Mouse (Mus musculus): ENCODE results near the gene Nek11.

Gene Nek11

DNA sequence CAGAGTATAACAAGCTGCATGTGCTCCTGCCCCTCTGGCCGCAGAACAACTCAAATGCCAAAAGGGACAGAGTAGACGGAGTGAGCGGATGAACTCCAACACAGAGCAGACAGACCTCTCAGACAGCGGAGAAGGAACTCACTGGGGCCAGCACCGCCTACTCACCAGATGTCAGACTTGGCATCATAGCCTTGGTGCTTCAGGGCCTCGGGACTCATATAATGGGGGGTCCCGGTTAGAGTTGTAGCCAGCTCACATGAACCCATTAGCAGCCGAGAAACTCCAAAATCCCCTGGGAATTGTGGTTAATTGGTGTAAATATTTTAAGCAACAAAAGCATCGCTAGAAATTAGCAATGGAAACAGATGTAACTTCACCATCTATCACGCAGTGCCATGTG lies 82.1 kb downstream of the Nek11 start:
- DNase-seq (ENCODE audit: low read depth, low spot score) = no peak

DNA sequence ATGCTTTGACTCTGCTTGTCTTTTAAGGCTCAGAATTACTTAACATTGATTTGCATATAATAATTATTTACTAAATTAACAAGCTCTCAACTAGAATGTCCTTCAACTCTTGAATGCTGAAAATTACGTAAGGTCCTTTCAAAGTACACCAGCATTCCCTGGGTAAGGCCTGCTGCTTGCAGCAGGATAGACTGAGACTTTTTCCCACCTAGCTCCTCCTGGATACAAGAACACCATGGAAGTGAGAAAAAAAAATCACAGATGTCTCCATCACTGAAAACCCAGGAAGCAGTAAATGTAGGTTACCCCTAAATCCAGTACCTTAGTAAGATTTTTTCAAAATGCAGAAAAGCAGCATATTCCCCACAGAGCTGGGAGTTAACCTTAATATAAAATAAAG lies 82.6 kb downstream of the Nek11 start:
- DNase-seq (ENCODE audit: low read depth, low spot score) = no peak

DNA sequence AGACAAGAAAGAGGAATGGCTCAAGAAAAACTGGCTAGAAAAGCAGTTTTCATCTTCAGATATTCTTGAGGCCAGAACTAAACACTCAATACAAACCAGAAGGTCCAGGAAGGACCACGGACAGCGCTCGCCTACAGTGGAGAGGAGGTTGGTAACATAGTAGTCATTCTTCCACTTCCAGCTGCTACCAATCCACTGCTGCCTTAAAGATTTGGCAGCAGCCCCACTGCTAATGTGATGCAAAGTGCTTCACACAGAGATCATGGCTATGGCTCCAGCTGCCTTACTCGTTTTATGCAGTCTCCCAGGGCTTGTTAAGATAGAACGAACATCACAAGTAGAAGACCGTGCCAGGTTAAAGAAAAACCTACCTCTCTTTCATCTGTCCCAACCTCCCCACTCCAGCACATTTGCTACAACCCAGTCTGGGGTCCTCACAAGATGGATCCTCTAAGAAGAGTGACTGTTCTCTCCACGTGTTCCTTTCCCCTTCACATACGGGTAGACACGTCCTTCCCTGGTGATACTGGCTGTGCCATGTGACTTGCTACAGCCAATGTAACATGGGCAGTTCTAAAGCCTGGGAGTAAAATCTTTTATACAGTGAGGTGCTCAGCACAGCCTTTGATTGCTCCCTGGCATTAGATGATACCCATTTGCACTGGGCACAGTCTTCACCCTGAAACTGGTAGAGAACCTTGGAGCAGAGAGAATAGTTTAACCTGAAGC lies 85.6 kb downstream of the Nek11 start:
- DNase-seq (ENCODE audit: low read depth, low spot score) = no peak

DNA sequence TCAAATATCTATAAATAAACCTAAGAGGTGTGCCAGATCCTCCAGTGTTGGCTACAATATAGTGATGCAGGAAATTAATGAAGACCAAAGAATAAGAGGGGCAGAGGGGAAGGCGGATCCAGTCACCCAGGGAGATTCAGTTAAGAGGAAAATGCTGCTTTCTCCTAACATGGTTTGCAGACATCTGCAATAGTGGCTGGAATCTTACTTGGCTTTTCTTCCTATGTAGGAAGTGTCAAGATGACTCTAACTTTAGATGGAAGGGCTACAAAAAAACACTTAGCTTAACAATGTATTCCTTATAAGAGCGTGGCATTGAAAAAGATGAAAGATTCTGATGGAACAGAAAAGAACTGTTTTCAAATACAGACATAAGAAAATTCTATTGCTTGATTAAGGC lies 89.3 kb downstream of the Nek11 start:
- no peak for DNase-seq (ENCODE audit: low read depth, low spot score)

DNA sequence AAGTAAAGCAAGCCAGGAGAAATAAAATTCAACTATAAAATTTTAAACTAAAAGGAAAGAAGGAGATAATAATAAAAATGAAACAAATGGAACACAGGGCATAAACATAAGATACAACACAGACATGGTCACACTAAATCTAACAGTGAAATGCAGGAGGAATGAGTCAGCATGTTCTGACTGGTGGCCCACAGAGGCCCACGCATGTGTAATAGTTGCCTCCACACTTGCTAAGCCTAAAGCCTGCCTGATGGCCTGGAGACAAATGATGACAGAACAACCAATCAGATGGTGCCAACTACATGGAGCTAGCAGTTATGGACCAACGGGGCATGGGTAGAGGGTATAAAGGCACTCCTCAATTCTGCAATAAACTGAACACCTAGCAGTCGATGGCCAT lies 93.1 kb downstream of the Nek11 start:
- no peak for DNase-seq (ENCODE audit: low read depth, low spot score)

DNA sequence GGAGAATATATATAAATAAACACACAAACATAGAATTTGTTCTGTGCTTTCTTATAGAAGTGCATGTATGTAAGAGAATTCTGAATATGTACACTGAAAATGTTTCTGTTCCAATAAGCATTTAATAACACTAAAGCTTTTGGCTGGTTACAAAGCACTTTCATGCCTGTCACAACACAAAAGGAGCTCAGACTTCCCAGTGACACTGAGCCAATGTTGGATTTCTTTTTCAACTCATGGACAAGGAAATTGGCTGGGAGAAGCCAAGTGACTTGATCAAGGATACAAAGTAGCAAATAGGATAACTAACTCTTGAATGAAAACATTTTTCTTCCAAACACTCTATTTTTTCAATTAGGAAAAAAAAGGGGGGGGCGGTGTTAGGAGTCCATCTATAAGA lies 93.9 kb downstream of the Nek11 start:
- no peak for DNase-seq (ENCODE audit: low read depth, low spot score)

DNA sequence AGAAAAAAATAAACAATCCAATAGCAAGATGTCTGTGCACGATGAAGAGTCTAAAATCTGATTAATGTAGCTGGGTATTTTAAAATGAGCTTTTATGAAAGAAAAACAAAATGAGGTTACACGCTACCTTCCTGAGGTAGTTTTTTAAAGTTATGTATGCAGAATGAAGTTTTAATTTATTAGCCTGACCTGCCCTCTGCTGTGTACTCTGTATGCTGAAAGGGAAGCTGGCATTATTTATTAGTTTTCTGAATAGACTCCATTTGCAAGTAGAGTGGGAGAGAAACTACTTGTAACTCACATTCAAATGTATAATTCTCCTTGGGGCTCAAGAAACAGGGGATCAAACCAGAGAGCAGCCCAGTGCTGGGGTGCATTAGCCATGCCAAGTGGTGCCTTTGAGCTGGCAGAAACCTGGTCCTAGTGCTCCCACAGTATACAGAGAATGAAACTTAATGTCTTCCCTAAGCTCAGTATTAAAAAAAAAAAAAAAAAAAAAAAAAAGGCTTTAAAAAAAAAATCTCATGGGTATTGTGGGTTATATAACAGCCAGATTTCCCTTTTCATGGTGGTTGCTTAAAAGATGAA lies 94.5 kb downstream of the Nek11 start:
- DNase-seq (ENCODE audit: low read depth, low spot score) = no peak

DNA sequence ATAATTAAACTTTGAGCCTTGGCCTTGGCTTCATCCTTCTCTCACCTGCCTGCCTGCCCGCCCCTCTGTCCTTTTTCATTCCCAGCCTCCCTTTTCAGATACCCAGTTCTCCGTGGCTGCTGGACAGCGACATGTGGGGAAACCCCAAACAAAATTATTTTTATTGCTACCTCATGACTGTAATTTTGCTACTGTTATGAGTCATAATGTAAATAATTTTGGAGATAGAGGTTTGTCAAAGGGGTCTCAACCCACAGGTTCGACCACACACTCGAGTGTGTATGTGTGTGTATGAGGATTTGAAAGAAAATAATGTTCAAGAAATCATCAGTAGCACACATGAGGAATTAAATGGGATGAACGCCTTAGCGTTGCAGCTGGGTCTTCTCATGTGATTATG lies 110.7 kb downstream of the Nek11 start:
- no peak for DNase-seq (ENCODE audit: low read depth, low spot score)

DNA sequence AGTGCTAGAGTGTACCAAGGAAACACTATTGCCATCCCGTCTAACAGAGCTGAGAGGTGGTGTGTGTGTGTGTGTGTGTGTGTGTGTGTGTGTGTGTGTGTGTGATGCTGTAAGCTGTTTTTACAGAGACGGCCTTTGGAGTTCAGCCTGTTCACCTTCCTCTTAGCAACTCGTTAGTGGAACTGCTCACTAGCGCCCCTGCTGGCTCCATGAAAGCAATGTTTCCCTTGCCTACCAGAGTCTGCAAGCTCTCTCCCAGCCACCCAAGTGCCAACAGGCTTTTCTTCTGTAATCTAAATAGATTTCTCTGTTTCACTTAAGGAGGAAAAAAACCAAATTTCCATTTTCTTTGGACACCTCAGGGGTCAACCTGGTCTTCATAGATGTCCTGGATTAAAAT lies 112.6 kb downstream of the Nek11 start:
- DNase-seq (ENCODE audit: low read depth, low spot score) = peak; percentile 58

DNA sequence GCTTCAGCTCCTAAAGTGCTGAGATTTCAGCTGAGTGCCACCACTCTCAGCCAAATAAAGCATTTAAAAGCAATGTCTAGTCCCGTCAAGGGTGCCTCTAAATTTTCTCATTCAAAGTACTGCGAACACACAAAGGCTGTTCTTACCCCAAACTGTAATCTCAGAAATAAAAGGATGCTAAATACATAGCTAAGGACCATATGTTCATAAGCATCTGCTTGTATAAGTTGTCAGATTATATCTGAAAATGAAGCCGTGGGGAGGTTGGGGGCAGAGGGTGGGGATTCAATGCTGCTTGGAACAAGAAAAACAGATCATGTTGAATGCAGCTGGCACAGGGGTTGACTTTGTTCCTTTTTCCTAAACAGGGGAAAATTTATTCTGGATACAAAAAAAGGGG lies 120.4 kb downstream of the Nek11 start:
- no peak for DNase-seq (ENCODE audit: low read depth, low spot score)

DNA sequence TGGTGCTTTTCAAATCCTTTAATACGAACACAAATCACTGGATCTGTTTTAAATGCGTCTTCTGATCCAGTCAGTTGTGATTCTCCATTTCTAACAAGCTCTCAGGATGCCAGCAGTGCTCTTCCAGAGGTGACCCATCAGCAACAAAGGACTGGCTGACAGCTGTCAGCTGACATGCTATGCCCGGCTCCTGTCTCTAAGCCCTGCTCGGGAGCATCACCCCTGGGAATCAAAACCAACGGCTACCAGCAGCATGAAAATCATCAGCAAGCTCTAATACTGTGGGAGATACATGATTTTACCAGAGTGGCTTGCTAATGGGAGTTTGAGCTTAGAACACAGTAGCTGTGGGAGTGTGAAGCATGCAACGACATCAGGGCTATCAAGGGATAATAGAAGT lies 121.0 kb downstream of the Nek11 start:
- no peak for DNase-seq (ENCODE audit: low read depth, low spot score)

DNA sequence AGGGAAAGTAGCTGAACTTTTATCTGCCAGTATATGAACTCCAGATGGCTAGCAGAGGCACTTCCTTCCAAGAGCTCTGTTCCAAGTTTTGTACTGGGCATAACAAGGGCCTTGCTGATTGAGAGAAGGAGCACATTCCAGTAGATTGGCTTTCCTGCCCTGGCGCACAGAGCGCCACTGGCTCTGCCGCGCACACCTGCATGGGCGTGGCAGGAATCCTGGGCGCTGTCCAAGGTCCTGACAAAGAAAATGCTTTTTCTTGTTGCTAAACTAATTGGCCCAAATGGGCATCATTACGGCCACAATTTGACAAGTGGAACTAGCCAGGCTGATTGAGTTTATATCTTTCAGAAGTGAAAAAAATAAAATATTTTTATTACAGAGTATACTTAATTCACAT lies 123.1 kb downstream of the Nek11 start:
- peak; percentile 5 for DNase-seq (ENCODE audit: low read depth, low spot score)

DNA sequence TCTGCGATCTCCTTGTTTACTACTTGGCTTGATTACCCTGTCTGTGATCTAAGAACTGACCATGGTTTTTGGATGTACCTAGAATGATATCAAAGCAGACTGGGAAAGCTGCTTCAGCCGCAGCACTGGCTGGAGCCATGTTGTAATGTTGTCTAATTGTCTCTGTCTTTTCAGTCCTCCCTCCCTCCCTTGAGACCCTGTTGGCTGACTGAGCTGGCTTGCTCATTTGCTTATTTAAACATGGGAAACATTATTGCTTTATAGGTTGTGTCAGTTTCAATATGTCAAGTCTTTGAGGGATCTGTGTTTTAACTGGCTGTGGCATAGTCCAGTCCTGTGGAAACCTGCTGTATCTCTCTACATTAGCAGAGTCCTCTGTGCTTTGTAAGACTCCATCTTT lies 132.2 kb downstream of the Nek11 start:
- no peak for DNase-seq (ENCODE audit: low read depth, low spot score)

DNA sequence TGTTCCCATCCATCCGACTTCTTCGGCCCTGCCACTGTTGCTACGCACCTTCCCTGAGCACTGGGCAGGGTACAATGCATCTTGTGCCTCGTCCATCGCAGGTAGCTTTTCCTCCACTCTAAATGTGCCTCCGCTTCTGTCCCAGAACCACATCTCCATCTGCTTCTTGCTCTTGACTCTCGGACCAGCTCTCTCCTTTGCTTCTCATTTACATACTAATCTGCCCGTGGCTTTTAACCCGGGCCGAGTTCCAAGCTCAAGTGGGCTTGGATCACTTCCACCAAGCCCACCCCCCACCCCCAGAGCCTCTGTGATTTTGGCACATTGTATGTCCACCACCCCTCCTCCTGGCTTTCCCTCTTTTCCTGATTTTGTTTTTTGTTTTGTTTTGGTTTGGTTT lies 137.7 kb downstream of the Nek11 start:
- DNase-seq (ENCODE audit: low read depth, low spot score) = no peak

DNA sequence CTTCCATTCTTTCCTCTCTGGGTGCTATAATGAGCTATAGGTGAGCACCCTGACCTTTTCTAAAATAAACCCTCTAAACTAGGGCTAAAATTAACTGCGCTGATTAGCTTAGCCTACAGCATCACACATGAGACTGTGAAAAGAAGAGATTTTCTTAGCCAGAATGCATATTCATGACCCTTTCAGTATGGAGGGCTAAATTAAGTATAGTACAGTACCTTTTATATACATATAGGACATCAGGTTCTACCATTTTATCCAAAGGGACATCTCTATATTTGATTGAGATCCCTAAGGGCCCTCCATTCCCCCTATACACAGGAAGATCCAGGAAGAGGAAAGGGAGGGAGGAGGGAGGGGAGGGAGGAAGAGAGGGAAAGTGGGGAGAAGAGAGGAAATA lies 141.2 kb downstream of the Nek11 start:
- DNase-seq (ENCODE audit: low read depth, low spot score) = no peak

DNA sequence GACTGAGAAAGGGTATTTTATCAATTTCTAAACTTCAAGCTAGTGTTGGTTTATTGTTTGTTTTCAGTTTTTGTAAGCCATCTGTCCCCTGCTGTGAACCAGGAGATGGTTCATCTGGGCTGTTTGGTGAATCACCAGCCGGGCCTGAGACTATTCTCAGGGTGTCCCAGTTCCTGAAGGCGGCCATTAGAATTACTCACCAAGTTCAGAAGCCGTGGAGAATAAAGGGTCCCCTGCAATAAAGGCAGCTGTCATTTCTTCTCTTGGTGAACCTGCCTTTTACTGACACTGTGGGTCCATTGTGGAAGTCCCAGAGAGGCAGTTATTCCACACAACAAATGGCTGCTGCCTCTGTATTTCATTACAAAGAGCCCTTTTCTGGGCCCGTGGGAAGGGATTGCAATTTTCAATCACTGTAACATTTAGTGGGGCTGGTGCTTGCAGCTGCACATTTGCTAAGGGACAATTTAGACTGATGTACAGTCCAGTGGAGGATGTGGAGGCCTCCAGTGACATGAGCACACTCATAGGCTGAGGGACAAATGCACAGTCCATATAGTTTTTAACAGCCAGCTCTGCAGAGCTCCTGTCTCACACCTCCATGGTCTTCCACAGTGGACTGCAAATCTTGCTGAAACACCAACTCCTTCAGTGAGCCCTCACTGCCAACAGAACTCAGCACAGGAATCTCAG lies 142.8 kb downstream of the Nek11 start:
- DNase-seq (ENCODE audit: low read depth, low spot score) = no peak

DNA sequence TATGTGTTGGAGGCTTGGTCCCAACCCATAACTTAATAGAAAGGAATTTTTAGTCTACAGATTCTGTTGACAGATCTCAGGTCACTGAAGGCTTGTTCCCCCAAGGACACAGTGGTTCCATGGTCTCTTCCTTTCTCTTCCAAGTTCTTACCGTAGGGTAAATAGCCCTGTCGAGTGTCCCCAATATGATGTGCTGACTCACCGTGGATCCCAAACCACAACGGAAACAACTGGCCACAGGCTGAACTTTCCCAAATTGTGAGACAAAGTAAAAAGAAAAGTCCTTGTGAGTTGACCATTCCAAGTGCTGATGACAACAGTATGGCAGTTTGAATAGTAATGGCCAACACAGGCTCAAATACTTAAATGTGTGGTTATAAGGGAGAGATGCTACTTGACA lies 144.1 kb downstream of the Nek11 start:
- DNase-seq (ENCODE audit: low read depth, low spot score) = no peak

DNA sequence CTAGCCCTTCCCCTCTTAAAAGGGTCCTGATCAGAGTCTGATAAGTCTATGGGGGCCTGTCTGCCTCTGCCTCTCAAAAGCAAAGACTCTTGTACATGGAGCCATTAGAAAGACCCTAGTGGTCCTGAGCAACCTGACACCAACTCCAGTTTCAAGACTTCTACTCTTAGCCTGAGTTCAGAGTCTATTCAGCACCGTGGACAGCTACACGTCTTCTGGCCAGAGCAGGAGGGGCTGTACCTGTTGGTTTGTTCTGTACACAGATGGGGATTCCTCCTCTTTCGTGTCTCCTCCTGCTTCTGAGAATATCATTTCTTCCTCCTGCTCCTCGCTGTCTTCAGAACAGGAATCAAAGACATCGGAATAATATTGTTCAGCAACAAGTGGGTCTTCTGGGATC lies 151.3 kb downstream of the Nek11 start:
- no peak for DNase-seq (ENCODE audit: low read depth, low spot score)

DNA sequence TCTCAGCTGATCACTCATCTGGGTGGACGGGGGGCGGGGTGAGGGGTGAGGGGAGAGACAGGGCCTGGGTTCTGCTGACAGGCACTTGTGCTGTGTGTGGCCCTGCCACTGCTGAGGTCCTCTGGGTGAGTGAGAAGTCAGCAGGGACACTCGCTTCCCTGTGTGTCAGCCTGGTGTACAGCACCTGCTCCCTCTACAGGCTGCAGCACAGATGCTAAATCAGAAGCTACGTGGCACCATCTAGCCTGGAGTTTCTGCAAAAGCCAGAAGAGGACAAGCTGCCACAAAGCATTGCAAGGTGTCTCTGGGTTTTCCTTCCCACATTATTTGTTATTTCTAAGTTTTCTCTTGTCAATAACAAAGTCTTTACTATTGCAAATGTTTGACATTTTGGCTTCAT lies 180.9 kb downstream of the Nek11 start:
- peak; percentile 3 for DNase-seq (ENCODE audit: low read depth, low spot score)

DNA sequence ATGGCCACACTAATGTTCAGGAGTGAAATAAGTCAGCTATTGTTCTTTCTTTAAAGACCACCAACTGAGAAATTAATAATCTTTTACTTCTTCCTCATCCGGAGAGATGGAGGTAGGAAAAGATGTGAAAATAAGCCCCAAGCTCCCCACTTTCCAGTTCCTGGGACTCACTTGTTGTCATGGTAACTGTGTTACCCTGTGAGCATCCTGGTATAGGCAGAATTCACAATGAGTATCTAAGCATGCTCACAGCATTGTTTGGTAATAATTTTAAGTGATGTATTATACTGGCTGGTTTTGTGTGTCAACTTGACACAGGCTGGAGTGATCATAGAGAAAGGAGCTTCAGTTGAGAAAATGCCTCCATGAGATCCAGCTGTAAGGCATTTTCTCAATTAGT lies 195.0 kb downstream of the Nek11 start:
- DNase-seq (ENCODE audit: low read depth, low spot score) = no peak

DNA sequence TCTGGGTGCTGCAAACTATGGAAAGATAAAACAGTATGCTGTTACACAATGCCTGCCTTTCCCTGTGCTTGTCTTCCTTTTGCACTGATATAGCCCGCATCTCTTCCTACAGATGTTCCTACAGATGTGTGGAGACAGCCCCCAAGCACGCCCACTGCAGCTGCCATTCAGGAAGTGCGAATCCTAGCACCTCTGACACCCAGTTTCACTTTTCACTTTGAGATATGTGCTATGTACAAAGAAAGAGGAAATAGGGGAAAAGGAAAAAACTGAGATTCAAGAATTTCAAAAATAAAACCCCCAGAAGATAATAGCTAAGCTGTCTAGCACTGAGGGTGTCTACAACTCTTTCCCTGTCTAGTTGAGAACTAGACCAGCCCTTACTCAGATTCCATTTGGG lies 208.6 kb downstream of the Nek11 start:
- DNase-seq (ENCODE audit: low read depth, low spot score) = no peak

DNA sequence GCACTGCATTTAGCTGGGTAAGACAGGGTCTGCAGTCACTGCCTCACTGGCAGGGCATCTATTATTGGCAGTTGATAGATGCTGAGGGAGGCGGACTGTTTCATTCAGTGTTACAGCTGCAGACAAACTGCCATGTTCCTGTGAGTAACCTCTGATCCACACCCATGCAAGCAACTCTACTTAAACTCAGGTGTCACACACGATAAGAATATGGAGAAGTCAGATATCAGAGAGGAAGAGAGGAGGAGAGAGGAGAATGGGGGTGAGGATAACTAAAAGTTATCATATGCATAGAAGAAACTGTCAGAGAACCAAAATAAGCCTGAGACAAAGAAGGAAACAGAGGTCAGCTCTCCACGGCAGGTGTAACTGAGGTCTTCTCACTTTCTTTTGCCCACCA lies 212.9 kb downstream of the Nek11 start:
- DNase-seq (ENCODE audit: low read depth, low spot score) = no peak

DNA sequence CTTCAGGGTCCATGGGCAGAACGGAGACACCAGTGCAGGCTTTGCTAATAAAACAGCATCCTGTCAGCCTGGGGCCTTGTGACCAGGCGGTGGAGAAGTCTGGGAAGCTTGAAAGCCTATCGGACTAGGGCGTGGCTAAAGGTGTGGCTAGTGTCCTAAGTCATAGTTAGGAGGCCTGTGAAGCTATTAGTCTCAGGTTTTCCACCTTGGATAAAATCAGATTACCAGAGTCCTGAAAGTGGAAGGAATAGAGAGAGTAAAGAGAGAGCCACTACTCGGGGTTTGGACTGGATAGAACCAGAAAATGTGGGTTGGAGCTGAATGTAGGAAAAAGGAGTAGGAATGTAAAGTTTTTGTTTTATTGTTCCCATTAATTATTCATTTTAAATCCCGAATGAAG lies 250.3 kb downstream of the Nek11 start, which contains the start of gene 1700080E11Rik:
1700080E11Rik (minus strand) TSS at position 101 of the 400 bp plus-strand sequence.
- no peak for DNase-seq (ENCODE audit: low read depth, low spot score)
